Mouse (Mus musculus): Measurements from ENCODE around the gene Samd8. TPM values are rescaled to one million over a fixed set of nuclear protein-coding genes. Genes with fewer than 3 reads are reported as not detected.

The Samd8 gene
- polyA plus RNA-seq, 1 experiment from 2014 or later, result 22.7 TPM

GRCm38 (mm10) chr14:21786500-21786899, 36.2 kb downstream of the Samd8 start:
- Histone ChIP-seq H3K27me3 (ENCODE audit: control insufficient read depth, insufficient read depth, low read length) (no peaks in the 10 kb centered on the region), H3K9me3 (ENCODE audit: control insufficient read depth, low read length) (no peaks in the 10 kb centered on the region), H3K36me3 (replicated peaks; ENCODE audit: control insufficient read depth, insufficient read depth) (peaks cover 45% of the 10 kb centered on the region), H3K9ac (no peak overlapping the region), H3K4me1 (replicated peaks; ENCODE audit: control insufficient read depth, insufficient read depth, low read length) (no peaks in the 10 kb centered on the region), H3K4me2 (replicated peaks) (no peak overlapping the region), H3K27ac (no peak overlapping the region), H3K4me3 (replicated peaks; ENCODE audit: low read length) (no peak overlapping the region)
- ATAC-seq (ENCODE audit: low FRiP score), result no peak
- no peak for DNase-seq (ENCODE audit: low spot score)
- 81% methylated on average over 4 of the region's 4 CpGs for WGBS

DNA sequence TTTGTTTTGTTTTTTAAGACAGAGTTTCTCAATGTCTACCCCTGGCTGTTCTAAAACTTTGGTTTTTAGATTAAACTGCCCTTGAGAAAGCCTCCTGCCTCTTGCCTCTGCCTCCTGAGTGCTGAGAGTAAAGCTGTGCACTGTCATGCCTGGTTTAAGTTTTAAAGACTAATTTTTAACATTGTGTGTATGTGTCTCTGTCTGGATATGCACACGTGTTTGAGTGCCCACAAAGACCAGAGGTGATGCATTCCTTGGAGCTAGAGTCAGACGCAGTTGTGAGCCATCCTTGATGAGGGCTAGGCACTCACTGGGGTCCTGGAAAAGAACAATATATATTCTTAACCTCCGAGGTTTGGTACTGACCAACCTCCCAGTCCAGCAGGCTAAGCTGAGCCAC, 37.0 kb downstream of the Samd8 start:
- H3K4me2 ChIP-seq (replicated peaks), result no peak overlapping the region
- ATAC-seq (ENCODE audit: low FRiP score), result no peak
- WGBS, result 80% methylated on average over 3 of the region's 3 CpGs
- no peak for DNase-seq (ENCODE audit: low spot score)
- H3K27me3 ChIP-seq (ENCODE audit: control insufficient read depth, insufficient read depth, low read length), result no peaks in the 10 kb centered on the region
- H3K9ac ChIP-seq, result no peak overlapping the region
- H3K4me3 ChIP-seq (replicated peaks; ENCODE audit: low read length), result no peak overlapping the region
- no peaks in the 10 kb centered on the region for H3K4me1 ChIP-seq (replicated peaks; ENCODE audit: control insufficient read depth, insufficient read depth, low read length)
- peaks cover 53% of the 10 kb centered on the region for H3K36me3 ChIP-seq (replicated peaks; ENCODE audit: control insufficient read depth, insufficient read depth)
- no peak overlapping the region for H3K27ac ChIP-seq
- H3K9me3 ChIP-seq (ENCODE audit: control insufficient read depth, low read length), result no peaks in the 10 kb centered on the region

DNA sequence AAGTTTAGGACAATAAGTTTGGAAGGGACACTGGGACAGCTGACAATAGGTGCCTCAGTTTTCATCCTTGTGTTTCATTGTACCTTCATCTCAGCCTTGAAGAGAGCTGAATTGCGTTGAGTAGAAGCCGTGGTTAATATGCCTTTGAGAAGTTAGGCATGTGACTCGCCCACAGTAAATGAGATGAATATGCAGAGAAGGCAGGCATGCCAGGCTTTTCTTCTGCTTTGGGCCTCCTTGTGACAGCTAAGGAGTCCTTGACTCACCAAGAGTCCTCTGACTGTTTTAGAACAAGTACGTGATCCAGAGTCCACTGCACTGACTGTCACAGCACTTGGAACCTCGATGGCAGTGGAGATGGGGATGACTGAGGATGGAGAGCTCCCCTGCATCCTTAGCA, 37.8 kb downstream of the Samd8 start:
- no peaks in the 10 kb centered on the region for H3K27me3 ChIP-seq (ENCODE audit: control insufficient read depth, insufficient read depth, low read length)
- WGBS, result 93% methylated on average over 5 of the region's 5 CpGs

DNA sequence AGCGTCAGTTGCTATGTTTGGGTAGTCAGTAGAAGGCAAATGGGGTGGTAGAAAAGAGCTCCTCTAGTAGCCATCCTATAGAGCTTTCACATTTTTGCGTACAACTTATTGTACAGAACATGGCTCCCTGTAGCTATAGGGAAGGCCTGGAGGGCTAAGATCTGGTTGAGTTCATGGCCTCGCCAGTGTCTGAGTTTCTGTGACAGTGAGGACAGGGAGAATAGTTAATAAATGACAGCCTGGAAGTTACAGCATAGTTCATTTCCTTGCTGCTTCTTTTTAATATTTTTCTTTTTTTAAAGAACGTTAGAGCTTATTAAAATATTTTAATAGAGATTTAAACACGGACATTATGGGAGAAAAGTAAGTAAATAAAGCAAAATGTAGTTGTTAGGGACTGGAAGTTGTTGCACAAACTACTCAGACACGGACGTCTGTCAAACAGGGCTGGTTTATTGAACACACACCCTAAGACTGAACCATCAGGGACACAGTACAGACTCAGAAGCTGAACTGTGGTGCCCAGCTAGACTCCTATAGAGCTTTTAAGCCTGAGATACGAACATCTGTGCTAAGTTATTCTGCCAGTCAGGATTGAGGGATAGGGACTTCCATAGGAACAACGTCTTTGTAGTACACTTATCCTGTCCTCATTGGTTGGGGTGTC, 40.4 kb downstream of the Samd8 start:
- no peaks in the 10 kb centered on the region for H3K4me1 ChIP-seq (replicated peaks; ENCODE audit: control insufficient read depth, insufficient read depth, low read length)
- H3K9me3 ChIP-seq (ENCODE audit: control insufficient read depth, low read length), result no peaks in the 10 kb centered on the region
- peaks cover 46% of the 10 kb centered on the region for H3K36me3 ChIP-seq (replicated peaks; ENCODE audit: control insufficient read depth, insufficient read depth)
- no peak overlapping the region for H3K4me3 ChIP-seq (replicated peaks; ENCODE audit: low read length)
- no peak overlapping the region for H3K4me2 ChIP-seq (replicated peaks)
- H3K27me3 ChIP-seq (ENCODE audit: control insufficient read depth, insufficient read depth, low read length), result no peaks in the 10 kb centered on the region
- H3K27ac ChIP-seq, result no peak overlapping the region
- DNase-seq (ENCODE audit: low spot score) (no peak), ATAC-seq (ENCODE audit: low FRiP score) (no peak)
- 94% methylated on average over 9 of the region's 9 CpGs for WGBS
- no peak overlapping the region for H3K9ac ChIP-seq

More for the DNA sequence above, 37.8 kb downstream of the Samd8 start:
- ATAC-seq (ENCODE audit: low FRiP score) (no peak), DNase-seq (ENCODE audit: low spot score) (no peak)
- Histone ChIP-seq H3K27ac (no peak overlapping the region), H3K4me3 (replicated peaks; ENCODE audit: low read length) (no peak overlapping the region), H3K4me2 (replicated peaks) (no peak overlapping the region), H3K9ac (no peak overlapping the region), H3K36me3 (replicated peaks; ENCODE audit: control insufficient read depth, insufficient read depth) (peaks cover 60% of the 10 kb centered on the region), H3K4me1 (replicated peaks; ENCODE audit: control insufficient read depth, insufficient read depth, low read length) (no peaks in the 10 kb centered on the region), H3K9me3 (ENCODE audit: control insufficient read depth, low read length) (no peaks in the 10 kb centered on the region)

GRCm38 (mm10) chr14:21791722-21792121, 41.4 kb downstream of the Samd8 start:
- no peak overlapping the region for H3K4me2 ChIP-seq (replicated peaks)
- no peaks in the 10 kb centered on the region for H3K4me1 ChIP-seq (replicated peaks; ENCODE audit: control insufficient read depth, insufficient read depth, low read length)
- no peaks in the 10 kb centered on the region for H3K27me3 ChIP-seq (ENCODE audit: control insufficient read depth, insufficient read depth, low read length)
- DNase-seq (ENCODE audit: low spot score) (no peak), ATAC-seq (ENCODE audit: low FRiP score) (no peak)
- no peak overlapping the region for H3K4me3 ChIP-seq (replicated peaks; ENCODE audit: low read length)
- no peak overlapping the region for H3K27ac ChIP-seq
- H3K9me3 ChIP-seq (ENCODE audit: control insufficient read depth, low read length), result no peaks in the 10 kb centered on the region
- 96% methylated on average over 4 of the region's 4 CpGs for WGBS
- H3K9ac ChIP-seq, result no peak overlapping the region
- peaks cover 41% of the 10 kb centered on the region for H3K36me3 ChIP-seq (replicated peaks; ENCODE audit: control insufficient read depth, insufficient read depth)

GRCm38 (mm10) chr14:21792250-21792649, 41.9 kb downstream of the Samd8 start:
- H3K9me3 ChIP-seq (ENCODE audit: control insufficient read depth, low read length), result no peaks in the 10 kb centered on the region
- no peak for ATAC-seq (ENCODE audit: low FRiP score)
- no peak overlapping the region for H3K9ac ChIP-seq
- H3K4me1 ChIP-seq (replicated peaks; ENCODE audit: control insufficient read depth, insufficient read depth, low read length), result no peaks in the 10 kb centered on the region
- no peak overlapping the region for H3K27ac ChIP-seq
- no peak overlapping the region for H3K4me3 ChIP-seq (replicated peaks; ENCODE audit: low read length)
- DNase-seq (ENCODE audit: low spot score), result no peak
- peaks cover 41% of the 10 kb centered on the region for H3K36me3 ChIP-seq (replicated peaks; ENCODE audit: control insufficient read depth, insufficient read depth)
- WGBS, result 97% methylated on average over 6 of the region's 6 CpGs
- no peaks in the 10 kb centered on the region for H3K27me3 ChIP-seq (ENCODE audit: control insufficient read depth, insufficient read depth, low read length)
- no peak overlapping the region for H3K4me2 ChIP-seq (replicated peaks)

DNA sequence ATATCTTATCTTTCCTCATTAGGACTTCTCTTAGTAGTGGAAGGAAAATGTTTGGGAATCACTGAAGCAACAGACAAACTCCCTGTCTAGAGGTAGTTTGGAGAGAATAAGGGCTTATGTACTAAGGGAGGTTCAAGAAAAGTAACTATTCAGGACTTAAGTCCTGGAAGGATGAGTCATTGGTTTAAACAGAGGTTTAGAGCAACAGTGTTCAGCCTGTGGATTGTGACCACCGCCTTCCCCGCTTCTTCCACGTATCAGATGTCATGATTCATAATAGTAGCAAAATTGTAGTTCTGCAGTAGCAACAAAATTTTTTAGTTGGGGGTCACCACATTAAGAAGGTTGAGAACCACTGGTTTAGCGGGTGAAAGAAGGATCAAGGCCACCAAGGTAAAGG, 50.3 kb downstream of the Samd8 start:
- peaks cover 8% of the 10 kb centered on the region; the same call in 1 of the 2 replicates for H3K36me3 ChIP-seq (replicated peaks; ENCODE audit: control insufficient read depth, insufficient read depth)
- 98% methylated on average over 4 of the region's 4 CpGs for WGBS
- no peak overlapping the region for H3K27ac ChIP-seq
- no peak for DNase-seq (ENCODE audit: low spot score)
- H3K9ac ChIP-seq, result no peak overlapping the region
- no peaks in the 10 kb centered on the region for H3K9me3 ChIP-seq (ENCODE audit: control insufficient read depth, low read length)
- no peak for ATAC-seq (ENCODE audit: low FRiP score)
- H3K4me2 ChIP-seq (replicated peaks), result no peak overlapping the region
- no peaks in the 10 kb centered on the region for H3K4me1 ChIP-seq (replicated peaks; ENCODE audit: control insufficient read depth, insufficient read depth, low read length)
- H3K27me3 ChIP-seq (ENCODE audit: control insufficient read depth, insufficient read depth, low read length), result no peaks in the 10 kb centered on the region
- no peak overlapping the region for H3K4me3 ChIP-seq (replicated peaks; ENCODE audit: low read length)

DNA sequence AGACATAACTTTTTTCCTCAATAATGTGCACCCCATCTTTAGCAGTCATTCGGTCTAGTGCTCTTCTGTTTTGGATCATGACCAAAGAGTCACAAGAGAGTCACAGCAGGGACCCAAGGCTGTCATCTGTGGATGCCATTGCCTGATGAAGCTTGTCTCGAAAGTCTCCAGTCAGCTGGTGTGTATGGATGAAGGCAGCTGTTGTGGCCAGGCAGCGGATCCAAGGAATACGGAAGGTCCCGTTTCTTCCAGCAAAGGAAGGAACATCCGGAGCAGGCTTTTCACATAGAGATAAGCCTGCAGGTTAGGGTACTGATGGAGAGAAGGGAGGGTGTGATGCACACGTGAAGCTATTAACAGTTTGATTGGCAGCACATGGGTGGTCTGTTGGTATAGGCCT, 51.3 kb downstream of the Samd8 start:
- H3K4me1 ChIP-seq (replicated peaks; ENCODE audit: control insufficient read depth, insufficient read depth, low read length), result no peaks in the 10 kb centered on the region
- no peak overlapping the region for H3K27ac ChIP-seq
- WGBS, result 71% methylated on average over 7 of the region's 7 CpGs
- H3K27me3 ChIP-seq (ENCODE audit: control insufficient read depth, insufficient read depth, low read length), result no peaks in the 10 kb centered on the region
- no peak for DNase-seq (ENCODE audit: low spot score)
- H3K4me2 ChIP-seq (replicated peaks), result no peak overlapping the region
- H3K9me3 ChIP-seq (ENCODE audit: control insufficient read depth, low read length), result no peaks in the 10 kb centered on the region
- peaks cover 8% of the 10 kb centered on the region; the same call in 1 of the 2 replicates for H3K36me3 ChIP-seq (replicated peaks; ENCODE audit: control insufficient read depth, insufficient read depth)
- H3K9ac ChIP-seq, result no peak overlapping the region
- no peak overlapping the region for H3K4me3 ChIP-seq (replicated peaks; ENCODE audit: low read length)
- ATAC-seq (ENCODE audit: low FRiP score), result no peak

DNA sequence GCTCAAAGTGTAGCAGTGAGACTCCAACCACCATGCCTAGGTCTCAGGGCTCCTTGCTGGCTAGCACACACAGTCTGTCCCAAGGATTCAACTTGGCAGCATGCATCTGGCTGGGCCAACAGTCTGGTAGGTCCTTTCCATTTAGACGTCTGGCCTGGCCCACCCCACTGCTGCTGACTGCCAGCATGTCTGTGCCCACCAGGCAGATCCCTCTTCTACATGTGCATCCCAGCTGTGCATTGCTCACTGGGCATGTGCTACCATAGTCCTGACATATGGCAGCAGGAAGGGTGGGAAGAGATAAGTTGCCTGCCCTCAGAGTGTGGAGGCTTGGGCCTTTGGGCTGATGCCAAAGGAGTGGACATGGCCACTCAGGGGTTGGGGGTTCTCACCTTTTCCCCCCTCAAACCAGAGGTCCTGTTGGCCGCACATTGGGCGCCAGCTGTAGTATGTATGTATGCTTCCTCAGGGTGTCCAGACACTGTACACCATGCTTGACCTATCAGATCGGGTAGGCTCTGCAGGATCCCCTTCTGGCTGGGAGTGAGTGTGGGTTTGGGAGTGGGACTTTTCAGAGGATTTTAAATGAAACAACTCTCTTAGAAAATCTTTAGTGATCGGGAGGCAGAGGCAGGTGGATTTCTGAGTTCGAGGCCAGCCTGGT, 52.3 kb downstream of the Samd8 start:
- Histone ChIP-seq H3K4me1 (replicated peaks; ENCODE audit: control insufficient read depth, insufficient read depth, low read length) (no peaks in the 10 kb centered on the region), H3K4me3 (replicated peaks; ENCODE audit: low read length) (no peak overlapping the region), H3K4me2 (replicated peaks) (no peak overlapping the region), H3K27me3 (ENCODE audit: control insufficient read depth, insufficient read depth, low read length) (no peaks in the 10 kb centered on the region), H3K27ac (no peak overlapping the region), H3K9me3 (ENCODE audit: control insufficient read depth, low read length) (no peaks in the 10 kb centered on the region), H3K9ac (no peak overlapping the region), H3K36me3 (replicated peaks; ENCODE audit: control insufficient read depth, insufficient read depth) (peaks cover 8% of the 10 kb centered on the region; the same call in 1 of the 2 replicates)
- WGBS, result 94% methylated on average over 6 of the region's 6 CpGs
- DNase-seq (ENCODE audit: low spot score) (no peak), ATAC-seq (ENCODE audit: low FRiP score) (no peak)
